Mouse (Mus musculus): ENCODE data around the gene Olfr618. TPM values are rescaled to one million over a fixed set of nuclear protein-coding genes. Genes with fewer than 3 reads are reported as not detected.
"Not testable (repeated sequence)": the region's sequence is repeated elsewhere in the genome, so short reads cannot be mapped to it uniquely, and the experiment has no call there.

The Olfr618 gene
- total RNA-seq (2015) (not detected in 2 replicates), total RNA-seq (2017) (not detected in 2 replicates)

DNA sequence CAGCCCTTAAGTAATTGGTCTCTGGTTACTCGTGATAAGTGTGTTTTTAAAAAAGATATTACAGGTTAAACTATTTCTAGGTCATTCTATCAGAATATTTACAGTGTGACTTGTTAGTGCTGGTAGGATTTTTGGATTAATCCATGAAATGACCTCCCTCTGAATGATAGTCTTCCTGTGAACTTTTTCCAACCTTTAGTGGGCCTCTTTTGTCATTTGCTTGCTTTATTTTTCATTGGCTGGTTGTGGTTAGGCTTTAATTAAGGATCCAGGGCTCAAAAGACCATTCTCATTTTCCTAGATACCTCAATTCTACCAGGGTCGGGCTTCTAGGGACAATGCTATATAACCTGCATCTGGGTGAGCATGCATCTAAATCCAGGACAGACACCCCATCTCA lies at the start of gene Olfr618:
Gene Olfr618, plus strand, starts transcription at position 301 of the 400 bp plus-strand sequence.
- no peak for ATAC-seq (replicated peaks; ENCODE audit: poor library complexity)

DNA sequence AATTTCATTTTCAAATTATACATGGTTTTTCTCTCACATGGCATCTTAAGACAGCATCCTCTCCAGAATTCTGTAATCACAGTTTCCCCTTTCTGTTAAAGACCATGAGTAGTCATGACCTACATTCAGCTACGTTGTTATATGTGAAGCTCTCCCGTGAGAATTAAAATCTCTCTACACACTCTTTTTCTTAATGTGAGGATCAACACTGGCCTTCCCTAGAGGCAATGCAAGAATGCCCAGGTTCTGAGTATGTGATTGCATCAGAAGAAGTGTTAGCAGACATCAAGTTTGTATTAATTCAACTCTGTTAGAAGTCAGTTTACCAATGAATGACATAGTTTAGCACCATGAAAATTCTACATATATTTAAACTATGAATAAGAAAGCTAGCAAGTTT lies 47.3 kb upstream of the Olfr618 start, which contains the start of gene Olfr612:
Gene Olfr612, minus strand, starts transcription at position 101 of the 400 bp plus-strand sequence.
- ATAC-seq (replicated peaks; ENCODE audit: poor library complexity), result not testable (repeated sequence)

DNA sequence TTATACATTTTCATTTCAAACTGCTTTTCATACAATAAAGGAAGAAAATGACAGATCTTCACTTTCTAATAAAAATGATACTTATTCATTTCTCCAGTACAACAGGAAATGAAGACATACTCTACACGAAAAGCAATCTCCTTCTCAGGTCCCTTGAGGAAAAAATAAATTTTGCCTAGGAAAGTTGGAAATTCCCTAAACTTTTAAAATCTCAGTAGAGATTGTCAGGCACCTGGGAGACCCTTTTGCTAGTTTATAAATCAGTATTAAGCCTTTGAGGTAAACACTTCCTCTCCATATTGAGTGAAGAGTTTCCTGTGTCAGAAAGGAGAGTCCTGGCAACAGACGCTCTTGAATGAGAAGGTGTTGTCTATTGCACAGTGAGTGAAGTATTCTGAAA lies 42.1 kb upstream of the Olfr618 start, which contains the start of gene Olfr613:
Gene Olfr613, plus strand, starts transcription at position 301 of the 400 bp plus-strand sequence.
- ATAC-seq (replicated peaks; ENCODE audit: poor library complexity), result no peak

DNA sequence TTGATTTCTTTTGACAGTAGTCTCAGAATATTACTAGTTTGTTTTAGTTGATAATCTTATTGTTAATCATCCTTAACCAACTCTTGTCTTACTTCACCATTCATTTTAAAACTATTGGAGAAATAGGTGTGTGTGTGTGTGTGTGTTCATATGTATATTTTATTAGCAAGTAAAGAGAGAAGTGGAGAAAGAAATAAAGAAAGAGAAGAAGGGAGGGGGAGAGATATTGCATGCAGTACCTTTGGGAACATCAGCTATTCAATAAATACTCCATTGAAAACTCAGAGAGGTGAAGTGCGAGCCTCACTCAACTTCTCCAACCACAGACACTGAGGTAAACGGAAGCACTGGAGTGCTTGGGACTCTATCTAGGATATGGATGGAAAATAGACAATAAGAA lies 34.1 kb upstream of the Olfr618 start, which contains the start of gene Olfr615:
Gene Olfr615, plus strand, starts transcription at position 301 of the 400 bp plus-strand sequence.
- ATAC-seq (replicated peaks; ENCODE audit: poor library complexity), result no peak

DNA sequence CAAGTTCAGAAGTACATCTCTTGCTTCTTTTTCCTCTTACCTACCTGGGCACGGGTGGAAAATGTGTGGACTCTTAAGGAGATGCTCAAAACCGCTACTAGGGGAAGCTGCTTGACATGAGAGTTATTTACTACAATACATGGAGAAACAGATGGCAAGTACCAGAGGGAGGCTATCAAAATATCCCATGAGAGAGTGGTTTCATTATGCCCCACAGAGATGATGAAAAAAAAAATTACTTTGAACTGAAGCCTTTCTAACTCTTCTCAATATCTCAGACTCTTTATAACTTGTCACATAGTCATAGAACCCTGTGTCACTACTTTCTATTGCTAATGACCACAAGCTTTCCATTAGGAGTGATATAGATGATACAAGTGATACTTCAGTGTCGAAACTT lies 20.9 kb upstream of the Olfr618 start, which contains the start of gene Olfr616:
Gene Olfr616, minus strand, starts transcription at position 101 of the 400 bp plus-strand sequence.
- no peak for ATAC-seq (replicated peaks; ENCODE audit: poor library complexity)

DNA sequence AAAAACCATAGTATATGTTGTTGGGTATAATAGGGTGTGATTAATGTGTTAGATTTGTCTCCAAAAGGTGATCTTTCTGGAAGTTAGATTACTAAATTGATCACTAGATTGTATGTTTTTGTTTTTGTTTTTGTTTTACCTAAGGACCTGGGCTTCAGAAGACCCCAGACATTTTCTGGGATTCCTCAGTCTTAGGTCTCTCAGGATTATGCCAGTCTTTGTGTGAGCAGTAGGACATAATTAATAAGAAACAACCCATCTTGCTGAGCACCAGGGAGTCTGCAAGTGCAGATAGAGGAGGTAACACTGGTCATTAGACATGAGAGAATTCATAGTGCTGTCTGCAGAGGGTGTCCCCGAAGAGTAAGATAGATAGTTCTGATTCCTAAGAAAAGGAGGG lies 17.1 kb upstream of the Olfr618 start, which contains the start of gene Olfr617:
Gene Olfr617, plus strand, starts transcription at position 301 of the 400 bp plus-strand sequence.
- no peak for ATAC-seq (replicated peaks; ENCODE audit: poor library complexity)

DNA sequence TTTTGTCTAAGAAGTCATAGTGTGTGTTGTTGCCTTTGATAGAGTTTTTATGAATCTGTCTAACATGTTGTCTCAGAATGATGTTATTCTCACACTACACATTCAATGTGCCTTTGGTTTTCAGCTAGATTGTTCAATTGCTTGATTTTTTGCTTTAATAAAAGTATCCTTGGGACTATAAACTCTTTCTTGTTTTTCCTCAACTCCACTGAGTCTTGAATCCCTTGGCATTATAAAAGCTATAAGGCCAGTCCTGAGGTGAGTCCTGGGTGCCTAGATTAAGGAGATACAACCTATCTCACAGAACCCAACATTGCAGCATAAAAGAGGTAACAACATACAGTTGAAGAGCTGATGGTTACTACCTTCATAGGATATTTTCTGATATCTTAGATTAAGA lies 10.4 kb downstream of the Olfr618 start, which contains the start of gene Olfr619:
Gene Olfr619, plus strand, starts transcription at position 301 of the 400 bp plus-strand sequence.
- ATAC-seq (replicated peaks; ENCODE audit: poor library complexity), result no peak

DNA sequence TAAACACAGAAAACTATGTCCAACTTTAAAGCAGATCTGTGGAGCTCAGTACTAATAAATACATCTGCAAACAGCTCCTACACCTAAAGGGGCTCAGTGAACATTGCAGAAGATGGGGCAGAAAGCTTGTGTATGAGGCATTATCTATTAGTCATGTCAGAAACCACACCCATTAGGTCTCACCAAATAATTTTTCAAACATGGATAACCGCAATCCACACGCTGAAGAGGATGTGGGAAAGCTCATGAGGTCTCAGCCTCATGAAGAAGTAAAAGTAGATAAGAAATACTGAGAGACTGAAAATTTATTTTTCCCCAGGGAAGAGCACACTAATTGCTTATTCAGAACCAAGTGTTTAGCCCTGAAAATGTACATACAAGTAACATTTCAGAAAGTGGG lies 17.5 kb downstream of the Olfr618 start:
- peak; percentile 50; the same call in 1 of the 2 replicates for ATAC-seq (replicated peaks; ENCODE audit: poor library complexity)

DNA sequence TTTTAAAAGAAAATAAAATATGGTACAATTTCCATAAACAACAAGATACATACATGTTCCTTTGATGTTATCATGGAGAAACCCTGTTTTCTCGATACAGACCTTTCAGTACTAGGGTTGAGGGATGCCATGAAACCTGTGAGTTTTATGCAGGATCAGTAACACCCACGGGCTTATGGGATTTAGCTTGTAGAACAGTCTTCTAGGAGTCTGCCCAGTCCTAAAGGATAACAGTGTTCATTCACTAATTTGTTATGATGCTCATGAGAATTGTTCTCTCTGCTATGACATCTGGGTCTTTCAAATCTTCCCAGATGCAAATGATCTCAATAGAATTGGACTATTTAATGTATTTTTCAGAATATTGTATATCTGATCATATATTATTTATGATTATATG lies 22.5 kb downstream of the Olfr618 start, which contains the start of gene Olfr620:
Gene Olfr620, minus strand, starts transcription at position 101 of the 400 bp plus-strand sequence.
- no peak for ATAC-seq (replicated peaks; ENCODE audit: poor library complexity)

DNA sequence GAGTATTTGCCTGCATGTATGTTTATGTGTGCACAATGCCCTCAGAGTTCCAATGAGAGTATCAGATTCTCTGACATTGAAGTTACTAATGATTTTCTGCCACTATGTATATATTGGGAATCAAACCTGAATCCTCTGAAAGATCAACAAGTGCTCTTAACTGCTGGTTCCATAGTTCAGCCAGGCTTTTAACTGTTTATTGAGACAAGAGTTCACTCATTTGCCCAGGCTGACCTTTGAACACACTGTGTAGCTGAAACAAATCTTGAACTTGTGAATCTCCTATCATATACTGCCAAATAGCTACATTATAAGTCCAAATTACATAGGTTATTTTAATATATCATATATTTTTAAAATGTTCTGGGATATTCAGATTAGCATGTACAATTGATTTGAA lies 46.9 kb downstream of the Olfr618 start:
- ATAC-seq (replicated peaks; ENCODE audit: poor library complexity), result no peak

DNA sequence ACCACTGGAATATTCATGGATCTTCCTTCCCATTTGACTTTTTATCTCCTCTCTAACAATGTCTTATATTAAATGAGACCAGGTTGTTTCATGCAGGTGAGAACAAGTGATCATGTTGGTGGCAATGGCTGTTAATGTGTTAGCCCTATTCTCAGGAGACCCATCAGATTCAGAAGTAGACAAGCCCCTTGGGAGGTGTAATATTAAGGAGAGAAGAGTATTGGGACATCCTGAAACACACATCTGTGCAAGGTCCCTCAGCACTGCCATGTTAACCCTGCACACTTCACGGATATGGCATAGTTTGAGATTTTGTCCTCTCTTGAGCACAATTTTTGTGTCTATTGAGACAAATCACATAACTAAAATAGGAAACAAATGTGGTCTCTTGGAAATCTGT lies 52.7 kb downstream of the Olfr618 start, which contains the start of gene Olfr622:
Gene Olfr622, minus strand, starts transcription at position 101 of the 400 bp plus-strand sequence.
- no peak for ATAC-seq (replicated peaks; ENCODE audit: poor library complexity)

DNA sequence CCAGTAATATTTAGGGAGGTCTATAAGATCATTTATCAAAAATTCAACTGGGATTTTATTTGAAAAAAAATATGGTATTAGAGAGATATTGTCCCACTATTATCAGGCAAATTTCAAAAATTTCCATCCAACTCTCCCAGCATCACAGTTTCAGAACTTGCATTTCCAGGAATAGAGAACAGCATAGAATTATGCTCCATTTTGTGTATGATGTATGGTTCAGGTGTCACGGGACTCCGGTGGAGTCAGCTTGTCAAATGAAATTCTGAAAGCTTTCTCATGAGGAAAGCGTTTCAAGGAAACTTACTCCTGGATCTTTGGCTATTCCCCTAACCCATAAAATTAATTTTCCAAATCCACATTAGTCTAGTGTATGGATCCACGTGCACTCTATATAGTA lies 54.2 kb downstream of the Olfr618 start:
- ATAC-seq (replicated peaks; ENCODE audit: poor library complexity), result no peak

Other genes with a start within 250 kb of the Olfr618 start
Only the 30 nearest of the 31 such genes appear.
- not detected in 2 replicates for gene Olfr601, start 227.4 kb upstream of the Olfr618 start, total RNA-seq (2015)
- gene Olfr601, start 227.4 kb upstream of the Olfr618 start, total RNA-seq (2017), result not detected in 2 replicates
- gene Olfr603, start 203.9 kb upstream of the Olfr618 start, total RNA-seq (2015), result not detected in 2 replicates
- not detected in 2 replicates for gene Olfr603, start 203.9 kb upstream of the Olfr618 start, total RNA-seq (2017)
- gene Usp17lc, start 175.0 kb upstream of the Olfr618 start, total RNA-seq (2015), result not detected in 2 replicates
- not detected in 2 replicates for gene Usp17lc, start 175.0 kb upstream of the Olfr618 start, total RNA-seq (2017)
- gene Olfr605, start 144.7 kb upstream of the Olfr618 start, total RNA-seq (2015), result not detected in 2 replicates
- gene Olfr605, start 144.7 kb upstream of the Olfr618 start, total RNA-seq (2017), result not detected in 2 replicates
- not detected in 2 replicates for gene Olfr606, start 141.1 kb upstream of the Olfr618 start, total RNA-seq (2015)
- not detected in 2 replicates for gene Olfr606, start 141.1 kb upstream of the Olfr618 start, total RNA-seq (2017)
- not detected in 2 replicates for gene Olfr607, start 126.0 kb upstream of the Olfr618 start, total RNA-seq (2015)
- gene Olfr607, start 126.0 kb upstream of the Olfr618 start, total RNA-seq (2017), result not detected in 2 replicates
- not detected in 2 replicates for gene Olfr608, start 120.2 kb upstream of the Olfr618 start, total RNA-seq (2015)
- not detected in 2 replicates for gene Olfr608, start 120.2 kb upstream of the Olfr618 start, total RNA-seq (2017)
- not detected in 2 replicates for gene Olfr609, start 92.0 kb upstream of the Olfr618 start, total RNA-seq (2015)
- gene Olfr609, start 92.0 kb upstream of the Olfr618 start, total RNA-seq (2017), result not detected in 2 replicates
- not detected in 2 replicates for gene Olfr610, start 78.0 kb upstream of the Olfr618 start, total RNA-seq (2015)
- gene Olfr610, start 78.0 kb upstream of the Olfr618 start, total RNA-seq (2017), result not detected in 2 replicates
- gene Olfr611, start 69.3 kb upstream of the Olfr618 start, total RNA-seq (2015), result not detected in 2 replicates
- gene Olfr611, start 69.3 kb upstream of the Olfr618 start, total RNA-seq (2017), result not detected in 2 replicates
- not detected in 2 replicates for gene Olfr612, start 47.4 kb upstream of the Olfr618 start, total RNA-seq (2015)
- not detected in 2 replicates for gene Olfr612, start 47.4 kb upstream of the Olfr618 start, total RNA-seq (2017)
- not detected in 2 replicates for gene Olfr613, start 42.0 kb upstream of the Olfr618 start, total RNA-seq (2015)
- not detected in 2 replicates for gene Olfr613, start 42.0 kb upstream of the Olfr618 start, total RNA-seq (2017)
- not detected in 2 replicates for gene Olfr615, start 34.0 kb upstream of the Olfr618 start, total RNA-seq (2015)
- not detected in 2 replicates for gene Olfr615, start 34.0 kb upstream of the Olfr618 start, total RNA-seq (2017)
- not detected in 2 replicates for gene Olfr616, start 21.0 kb upstream of the Olfr618 start, total RNA-seq (2015)
- not detected in 2 replicates for gene Olfr616, start 21.0 kb upstream of the Olfr618 start, total RNA-seq (2017)
- not detected in 2 replicates for gene Olfr617, start 17.0 kb upstream of the Olfr618 start, total RNA-seq (2015)
- not detected in 2 replicates for gene Olfr617, start 17.0 kb upstream of the Olfr618 start, total RNA-seq (2017)
- not detected in 2 replicates for gene Olfr619, start 10.5 kb downstream of the Olfr618 start, total RNA-seq (2015)
- not detected in 2 replicates for gene Olfr619, start 10.5 kb downstream of the Olfr618 start, total RNA-seq (2017)
- gene Olfr620, start 22.4 kb downstream of the Olfr618 start, total RNA-seq (2015), result not detected in 2 replicates
- gene Olfr620, start 22.4 kb downstream of the Olfr618 start, total RNA-seq (2017), result not detected in 2 replicates
- gene Olfr622, start 52.6 kb downstream of the Olfr618 start, total RNA-seq (2015), result not detected in 2 replicates
- gene Olfr622, start 52.6 kb downstream of the Olfr618 start, total RNA-seq (2017), result not detected in 2 replicates
- gene Olfr623, start 73.6 kb downstream of the Olfr618 start, total RNA-seq (2015), result not detected in 2 replicates
- not detected in 2 replicates for gene Olfr623, start 73.6 kb downstream of the Olfr618 start, total RNA-seq (2017)
- gene Olfr624, start 81.1 kb downstream of the Olfr618 start, total RNA-seq (2015), result 0.02 TPM in 1 of 2 replicates, not detected in the other
- gene Olfr624, start 81.1 kb downstream of the Olfr618 start, total RNA-seq (2017), result 0.12 TPM in 1 of 2 replicates, not detected in the other
- not detected in 2 replicates for gene Olfr625-ps1, start 92.6 kb downstream of the Olfr618 start, total RNA-seq (2015)
- gene Olfr625-ps1, start 92.6 kb downstream of the Olfr618 start, total RNA-seq (2017), result not detected in 2 replicates
- gene Olfr243, start 124.6 kb downstream of the Olfr618 start, total RNA-seq (2015), result not detected in 2 replicates
- not detected in 2 replicates for gene Olfr243, start 124.6 kb downstream of the Olfr618 start, total RNA-seq (2017)
- gene Olfr628, start 140.3 kb downstream of the Olfr618 start, total RNA-seq (2015), result not detected in 2 replicates
- gene Olfr628, start 140.3 kb downstream of the Olfr618 start, total RNA-seq (2017), result not detected in 2 replicates
- not detected in 2 replicates for gene Olfr629, start 154.8 kb downstream of the Olfr618 start, total RNA-seq (2015)
- not detected in 2 replicates for gene Olfr629, start 154.8 kb downstream of the Olfr618 start, total RNA-seq (2017)
- gene Olfr630, start 167.2 kb downstream of the Olfr618 start, total RNA-seq (2015), result not detected in 2 replicates
- gene Olfr630, start 167.2 kb downstream of the Olfr618 start, total RNA-seq (2017), result not detected in 2 replicates
- not detected in 2 replicates for gene Olfr69, start 181.5 kb downstream of the Olfr618 start, total RNA-seq (2015)
- gene Olfr69, start 181.5 kb downstream of the Olfr618 start, total RNA-seq (2017), result not detected in 2 replicates
- not detected in 2 replicates for gene Olfr68, start 189.6 kb downstream of the Olfr618 start, total RNA-seq (2015)
- gene Olfr68, start 189.6 kb downstream of the Olfr618 start, total RNA-seq (2017), result not detected in 2 replicates
- not detected in 2 replicates for gene Olfr67, start 201.7 kb downstream of the Olfr618 start, total RNA-seq (2015)
- not detected in 2 replicates for gene Olfr67, start 201.7 kb downstream of the Olfr618 start, total RNA-seq (2017)
- 16.9 and 36.5 TPM in 2 replicates for gene Hbb-bt, start 223.9 kb downstream of the Olfr618 start, total RNA-seq (2015)
- gene Hbb-bt, start 223.9 kb downstream of the Olfr618 start, total RNA-seq (2017), result 0.71 and 3.5 TPM in 2 replicates
- 25.1 and 66.9 TPM in 2 replicates for gene Hbb-bs, start 238.0 kb downstream of the Olfr618 start, total RNA-seq (2015)
- 7.5 and 24.0 TPM in 2 replicates for gene Hbb-bs, start 238.0 kb downstream of the Olfr618 start, total RNA-seq (2017)

Data from megakaryocyte progenitor cell, adult 5-6 weeks (primary cell).